Mouse (Mus musculus) hindbrain, embryonic 16.5 days (tissue): ENCODE data around the gene Fads3. TPM values are rescaled to one million over a fixed set of nuclear protein-coding genes. Genes with fewer than 3 reads are reported as not detected.

Experiments
- ATAC-seq: fragments of 200-750 bp; cut with Nextera tagmentation; 2 replicates; pipeline ENCODE4 v1.8.0; 2017; ENCODE audit warnings: moderate TSS enrichment, moderate library complexity
- H3K27ac ChIP-seq: fragments of 300-500 bp; sonication (generic); 2 replicates; pipeline ENCODE4 v1.5.1; 2014; ENCODE audit warnings: low read depth, mild to moderate bottlenecking, control low read depth, low read length, moderate library complexity
- H3K27me3 ChIP-seq: fragments of 300-500 bp; sonication (generic); replicated peaks from 2 replicates; pipeline ENCODE4 v1.6.1; 2014; ENCODE audit warnings: low read length; ENCODE audit not compliant: control insufficient read depth, insufficient read depth
- H3K36me3 ChIP-seq: fragments of 300-500 bp; sonication (generic); 2 replicates; pipeline ENCODE4 v1.6.1; 2014; ENCODE audit warnings: mild to moderate bottlenecking, low read length, moderate library complexity, mixed read lengths; ENCODE audit not compliant: control insufficient read depth, insufficient read depth
- H3K4me1 ChIP-seq: fragments of 300-500 bp; sonication (generic); 2 replicates; pipeline ENCODE4 v1.6.1; 2014; ENCODE audit warnings: low read depth, low read length; ENCODE audit not compliant: control insufficient read depth, insufficient read depth
- H3K4me2 ChIP-seq: fragments of 300-500 bp; sonication (generic); 2 replicates; pipeline ENCODE4 v1.6.1; 2014; ENCODE audit warnings: mild to moderate bottlenecking, low read length, control low read depth, moderate library complexity
- H3K4me3 ChIP-seq: fragments of 300-500 bp; sonication (generic); 2 replicates; pipeline ENCODE4 v1.5.1; 2014; ENCODE audit warnings: mild to moderate bottlenecking, low read length, control low read depth, moderate library complexity
- H3K9ac ChIP-seq: fragments of 300-500 bp; sonication (generic); 2 replicates; pipeline ENCODE4 v1.6.1; 2014; ENCODE audit warnings: low read depth, mild to moderate bottlenecking, control low read depth, low read length, moderate library complexity
- H3K9me3 ChIP-seq: fragments of 300-500 bp; sonication (generic); 2 replicates; pipeline ENCODE4 v1.6.1; 2014; ENCODE audit warnings: mild to moderate bottlenecking, low read length, moderate library complexity; ENCODE audit not compliant: control insufficient read depth
- WGBS: fragments of 180-500 bp; shearing (Covaris S2); extraction: QIAGEN DNeasy Blood & Tissue Kit; methylation state at CpG from one replicate; pipeline ENCODE4 v1.1.7; 2014; 5-methylcytosine and 5-hydroxymethylcytosine counted together
- polyA plus RNA-seq: library from polyadenylated mRNA; unstranded; fragments of >200 nt; fragmentation: Nextera tagmentation; extraction: Ambion mirVana; gene quantifications from 2 replicates; pipeline ENCODE4 v1.2.1, GENCODE M21; 2015

Fads3 gene
- polyA plus RNA-seq, 1 experiment from 2014 or later: 42.1 TPM

GRCm38 (mm10) chr19:10042816-10043215 lies 1.4 kb downstream of the Fads3 start:
- no peak overlapping the region; the same call in 1 of the 2 replicates for H3K9ac ChIP-seq
- H3K36me3 ChIP-seq: no peaks in the 10 kb centered on the region
- no peak overlapping the region for H3K27ac ChIP-seq
- H3K4me1 ChIP-seq: peaks cover 12% of the 10 kb centered on the region
- no peaks in the 10 kb centered on the region for H3K9me3 ChIP-seq
- 71% methylated on average over 4 of the region's 4 CpGs for WGBS
- ATAC-seq: no peak
- peak overlapping the region; percentile 90 for H3K4me2 ChIP-seq
- H3K27me3 ChIP-seq: 0 out of 2 replicates have a peak, but pooled peaks cover 2% of the 10 kb centered on the region
- H3K4me3 ChIP-seq: peak overlapping the region; percentile 75

GRCm38 (mm10) chr19:10043643-10044042 lies 2.3 kb downstream of the Fads3 start:
- H3K9ac ChIP-seq: no peak overlapping the region
- H3K9me3 ChIP-seq: no peaks in the 10 kb centered on the region
- 0 out of 2 replicates have a peak, but pooled peaks cover 2% of the 10 kb centered on the region for H3K27me3 ChIP-seq
- H3K36me3 ChIP-seq: no peaks in the 10 kb centered on the region
- no peak for ATAC-seq
- no peak overlapping the region for H3K4me3 ChIP-seq
- H3K27ac ChIP-seq: no peak overlapping the region
- peak overlapping the region; percentile 90 for H3K4me2 ChIP-seq
- peaks cover 12% of the 10 kb centered on the region for H3K4me1 ChIP-seq

- no peak overlapping the region for H3K4me2 ChIP-seq
- WGBS: 88% methylated on average over 2 of the region's 2 CpGs
- no peaks in the 10 kb centered on the region for H3K36me3 ChIP-seq
- H3K27me3 ChIP-seq: no peaks in the 10 kb centered on the region
- H3K9ac ChIP-seq: no peak overlapping the region
- ATAC-seq: no peak
- H3K9me3 ChIP-seq: no peaks in the 10 kb centered on the region
- H3K4me3 ChIP-seq: no peak overlapping the region
- peaks cover 12% of the 10 kb centered on the region for H3K4me1 ChIP-seq
- no peak overlapping the region for H3K27ac ChIP-seq
Observed at GRCm38 (mm10) chr19:10045707-10046106, 4.3 kb downstream of the Fads3 start.

- Histone ChIP-seq H3K27ac (no peak overlapping the region), H3K4me2 (no peak overlapping the region), H3K4me3 (no peak overlapping the region), H3K4me1 (peaks cover 10% of the 10 kb centered on the region), H3K9me3 (no peaks in the 10 kb centered on the region), H3K36me3 (no peaks in the 10 kb centered on the region), H3K9ac (no peak overlapping the region), H3K27me3 (no peaks in the 10 kb centered on the region)
- no peak for ATAC-seq
- 68% methylated on average over 4 of the region's 4 CpGs for WGBS
Observed at GRCm38 (mm10) chr19:10046346-10046745, 5.0 kb downstream of the Fads3 start.

GRCm38 (mm10) chr19:10046983-10047382 lies 5.6 kb downstream of the Fads3 start:
- no peak overlapping the region for H3K4me2 ChIP-seq
- no peak overlapping the region for H3K27ac ChIP-seq
- H3K36me3 ChIP-seq: no peaks in the 10 kb centered on the region
- H3K4me1 ChIP-seq: peaks cover 10% of the 10 kb centered on the region
- WGBS: 62% methylated on average over 3 of the region's 3 CpGs
- no peak overlapping the region for H3K9ac ChIP-seq
- H3K4me3 ChIP-seq: no peak overlapping the region
- H3K9me3 ChIP-seq: no peaks in the 10 kb centered on the region
- no peak for ATAC-seq
- no peaks in the 10 kb centered on the region for H3K27me3 ChIP-seq

- Histone ChIP-seq H3K4me2 (no peak overlapping the region), H3K4me3 (no peak overlapping the region), H3K9me3 (no peaks in the 10 kb centered on the region), H3K9ac (no peak overlapping the region), H3K27me3 (no peaks in the 10 kb centered on the region), H3K4me1 (no peaks in the 10 kb centered on the region), H3K36me3 (peaks cover 11% of the 10 kb centered on the region), H3K27ac (no peak overlapping the region)
- ATAC-seq: no peak
Observed at GRCm38 (mm10) chr19:10049533-10049932, 8.2 kb downstream of the Fads3 start.

- H3K27ac ChIP-seq: no peak overlapping the region
- no peaks in the 10 kb centered on the region for H3K4me1 ChIP-seq
- no peaks in the 10 kb centered on the region for H3K27me3 ChIP-seq
- ATAC-seq: no peak
- 83% methylated on average over 2 of the region's 2 CpGs for WGBS
- no peak overlapping the region for H3K9ac ChIP-seq
- H3K4me2 ChIP-seq: no peak overlapping the region
- H3K9me3 ChIP-seq: no peaks in the 10 kb centered on the region
- peaks cover 18% of the 10 kb centered on the region for H3K36me3 ChIP-seq
- no peak overlapping the region for H3K4me3 ChIP-seq
Observed at GRCm38 (mm10) chr19:10050438-10050837, 9.1 kb downstream of the Fads3 start.

- peaks cover 26% of the 10 kb centered on the region for H3K36me3 ChIP-seq
- H3K9ac ChIP-seq: no peak overlapping the region
- no peak overlapping the region for H3K27ac ChIP-seq
- ATAC-seq: no peak
- H3K4me1 ChIP-seq: no peaks in the 10 kb centered on the region
- no peaks in the 10 kb centered on the region for H3K9me3 ChIP-seq
- no peak overlapping the region for H3K4me3 ChIP-seq
- no peaks in the 10 kb centered on the region for H3K27me3 ChIP-seq
- 90% methylated on average over 4 of the region's 4 CpGs for WGBS
- no peak overlapping the region for H3K4me2 ChIP-seq
Observed at GRCm38 (mm10) chr19:10052698-10053097, 11.3 kb downstream of the Fads3 start.

GRCm38 (mm10) chr19:10053692-10054260 lies 12.4 kb downstream of the Fads3 start:
- no peak for ATAC-seq
- 94% methylated on average over 10 of the region's 10 CpGs for WGBS
- no peak overlapping the region for H3K9ac ChIP-seq

More at GRCm38 (mm10) chr19:10053692-10054260, 12.4 kb downstream of the Fads3 start:
- H3K4me1 ChIP-seq: no peaks in the 10 kb centered on the region
- peaks cover 26% of the 10 kb centered on the region for H3K36me3 ChIP-seq
- no peak overlapping the region for H3K4me2 ChIP-seq
- H3K4me3 ChIP-seq: no peak overlapping the region
- H3K9me3 ChIP-seq: no peaks in the 10 kb centered on the region
- no peak overlapping the region for H3K27ac ChIP-seq
- H3K27me3 ChIP-seq: no peaks in the 10 kb centered on the region
